ENCODE assay signal across 8 mouse cellular contexts in the genomic region with DNA sequence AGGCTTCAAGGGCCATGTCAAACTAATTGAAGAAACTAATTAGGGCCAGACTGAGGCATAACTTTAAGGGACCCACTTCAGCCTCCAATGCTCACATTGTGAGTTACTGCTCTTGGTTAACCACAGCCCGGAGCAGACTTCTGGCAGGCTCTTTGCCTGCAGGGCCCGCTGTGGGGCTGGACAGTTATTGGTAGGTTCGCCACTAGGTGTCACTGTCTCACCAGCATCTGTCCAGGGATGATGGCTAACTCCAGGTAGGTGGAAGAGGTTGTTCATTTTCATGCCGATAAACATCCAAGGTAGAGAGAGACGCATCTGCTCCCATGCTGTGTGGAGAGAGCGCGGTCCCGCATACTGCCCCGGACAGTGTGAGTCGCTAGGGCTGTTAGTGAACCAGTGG.
DNase-seq lines count a peak whose midpoint lies in the region; ATAC-seq and TF ChIP-seq lines count a peak whose summit lies in the region.

No protein-coding gene starts in this region.

- H3K27me3 ChIP-seq in embryonic facial prominence, embryonic 10.5 days (replicated peaks; ENCODE audit: low read depth, poor library complexity, severe bottlenecking): peaks cover 27% of the 10 kb centered on the region
- H3K27me3 ChIP-seq in kidney, adult 2 months (replicated peaks; ENCODE audit: control insufficient read depth, insufficient read depth, low read length): no peaks in the 10 kb centered on the region
- H3K27me3 ChIP-seq in limb, embryonic 11.5 days (ENCODE audit: control insufficient read depth, insufficient read depth, low read length): peaks cover 3% of the 10 kb centered on the region; the same call in 1 of the 2 replicates
- 0 out of 2 replicates have a peak, but pooled peaks cover 6% of the 10 kb centered on the region for H3K27me3 ChIP-seq in midbrain, embryonic 15.5 days (replicated peaks)

- H3K9ac ChIP-seq in limb, embryonic 11.5 days (ENCODE audit: low read length): no peak overlapping the region
- no peak overlapping the region for H3K9ac ChIP-seq in midbrain, embryonic 15.5 days

- no peaks in the 10 kb centered on the region for H3K9me3 ChIP-seq in embryonic facial prominence, embryonic 10.5 days
- no peaks in the 10 kb centered on the region for H3K9me3 ChIP-seq in limb, embryonic 11.5 days (ENCODE audit: control insufficient read depth, low read length)
- H3K9me3 ChIP-seq in midbrain, embryonic 15.5 days: no peaks in the 10 kb centered on the region

- no peaks in the 10 kb centered on the region for H3K36me3 ChIP-seq in embryonic facial prominence, embryonic 10.5 days (replicated peaks)
- no peaks in the 10 kb centered on the region for H3K36me3 ChIP-seq in kidney, adult 2 months (ENCODE audit: control insufficient read depth, insufficient read depth, low read length)
- H3K36me3 ChIP-seq in limb, embryonic 11.5 days (ENCODE audit: control insufficient read depth, insufficient read depth, low read length): no peaks in the 10 kb centered on the region
- no peaks in the 10 kb centered on the region for H3K36me3 ChIP-seq in midbrain, embryonic 15.5 days (replicated peaks)

- DNase-seq in 3T3-L1 (ENCODE audit: low read depth, low spot score): peak; percentile 93
- DNase-seq in adrenal gland, postnatal 14 days: peak; percentile 89
- DNase-seq in embryonic facial prominence, embryonic 10.5 days (ENCODE audit: low spot score): peak; percentile 82
- DNase-seq in heart, adult 8-10 months (ENCODE audit: low spot score): peak; percentile 75
- peak; percentile 83 for DNase-seq in kidney, adult 2 months
- DNase-seq in limb, embryonic 11.5 days (ENCODE audit: low spot score): peak; percentile 90
- DNase-seq in spleen, adult 12 weeks (ENCODE audit: low spot score): peak; percentile 67

- H3K27ac ChIP-seq in embryonic facial prominence, embryonic 10.5 days (replicated peaks): no peak overlapping the region
- no peak overlapping the region for H3K27ac ChIP-seq in kidney, adult 2 months (ENCODE audit: insufficient read depth, low read depth, low read length)
- no peak overlapping the region for H3K27ac ChIP-seq in limb, embryonic 11.5 days (replicated peaks; ENCODE audit: low read depth, low read length)
- no peak overlapping the region for H3K27ac ChIP-seq in midbrain, embryonic 15.5 days

- H3K4me3 ChIP-seq in embryonic facial prominence, embryonic 10.5 days: no peak overlapping the region
- no peak overlapping the region for H3K4me3 ChIP-seq in kidney, adult 2 months (ENCODE audit: insufficient read depth, low read depth, low read length)
- H3K4me3 ChIP-seq in limb, embryonic 11.5 days (ENCODE audit: low read depth, low read length): no peak overlapping the region
- no peak overlapping the region for H3K4me3 ChIP-seq in midbrain, embryonic 15.5 days

- ATAC-seq in limb, embryonic 11.5 days (ENCODE audit: insufficient number of reproducible peaks, low FRiP score, low TSS enrichment, low read depth): peak; percentile 58; the same call in 1 of the 2 replicates
- ATAC-seq in midbrain, embryonic 15.5 days (replicated peaks): peak; percentile 79

- WGBS in embryonic facial prominence, embryonic 10.5 days: 6% methylated on average over 10 of the region's 10 CpGs
- 3% methylated on average over 10 of the region's 10 CpGs for whole genome bisulfite sequencing in kidney, adult 2 months
- 4% methylated on average over 10 of the region's 10 CpGs for WGBS in limb, embryonic 11.5 days
- 3% methylated on average over 10 of the region's 10 CpGs for whole genome bisulfite sequencing in midbrain, embryonic 15.5 days

- TF ChIP-seq POLR2A in kidney, adult 2 months (IDR thresholded peaks at IDR 0.05; ENCODE audit: low read depth, low read length): no peak

- TF ChIP-seq CTCF in kidney, adult 2 months (conservative IDR thresholded peaks at IDR 0.05; ENCODE audit: insufficient read depth, insufficient read length, low read depth, low read length): peak; percentile 92

- H3K4me2 ChIP-seq in limb, embryonic 11.5 days (ENCODE audit: low read depth, severe bottlenecking): no peak overlapping the region
- H3K4me2 ChIP-seq in midbrain, embryonic 15.5 days: peak overlapping the region; percentile 41

- H3K4me1 ChIP-seq in embryonic facial prominence, embryonic 10.5 days: peaks cover 15% of the 10 kb centered on the region
- H3K4me1 ChIP-seq in kidney, adult 2 months (ENCODE audit: control insufficient read depth, insufficient read depth, low read length): no peaks in the 10 kb centered on the region
- no peaks in the 10 kb centered on the region for H3K4me1 ChIP-seq in limb, embryonic 11.5 days (ENCODE audit: control insufficient read depth, insufficient read depth, low read length)
- peaks cover 5% of the 10 kb centered on the region; the same call in 1 of the 2 replicates for H3K4me1 ChIP-seq in midbrain, embryonic 15.5 days
